Mouse (Mus musculus) kidney, postnatal 25 days (tissue): ENCODE results near the gene Sh2b2.

Experiments
- DNase-seq, 2 experiments: peaks; one replicate each; pipeline ENCODE4 v3.0.0; 2021; ENCODE audit warnings: mixed read lengths in 2 of 2

The Sh2b2 gene

GRCm38 (mm10) chr5:136179594-136179993, 66.8 kb downstream of the Sh2b2 start:
- DNase-seq: no peak

DNA sequence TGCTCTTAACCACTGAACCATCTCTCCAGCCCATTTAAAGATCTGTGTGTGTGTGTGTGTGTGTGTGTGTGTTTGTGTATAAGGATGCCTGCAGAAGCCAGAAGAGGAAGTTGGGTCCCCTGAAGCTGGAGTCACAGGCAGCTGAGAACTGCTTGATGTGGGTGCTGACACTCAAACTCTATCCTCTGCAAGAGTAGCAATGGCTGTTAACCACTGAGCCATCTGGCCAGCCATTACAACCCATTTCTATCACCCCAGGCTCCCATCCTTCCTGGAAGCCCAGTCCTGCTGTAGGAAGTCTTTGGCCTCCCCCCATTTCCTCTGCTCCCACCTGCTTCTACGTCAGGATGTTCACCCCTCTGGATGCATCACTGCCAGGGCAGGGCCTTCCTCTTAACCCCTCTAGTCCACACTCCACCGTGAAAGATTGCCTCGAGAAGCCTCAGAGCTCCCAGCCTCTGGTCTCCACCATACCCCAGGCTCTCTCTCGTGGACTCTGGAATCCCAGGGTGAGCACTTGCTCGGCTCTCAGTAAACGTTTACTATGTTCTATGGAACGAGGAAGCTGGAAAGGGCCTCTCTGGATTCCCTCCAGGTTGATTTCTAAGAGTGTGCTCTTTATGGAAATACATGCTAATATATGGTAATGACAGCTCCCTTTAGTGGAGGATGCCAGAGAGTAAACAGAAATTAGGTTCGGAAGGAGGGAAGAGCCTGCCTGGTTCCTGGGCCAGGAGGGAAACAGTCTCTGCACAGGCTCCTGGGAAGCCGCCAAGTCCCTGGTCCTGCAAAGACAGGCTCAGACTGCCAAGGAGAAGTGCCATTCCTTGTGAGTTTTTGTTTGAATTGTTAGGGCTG, 72.5 kb downstream of the Sh2b2 start:
- peak; percentile 83 to 87 for DNase-seq

DNA sequence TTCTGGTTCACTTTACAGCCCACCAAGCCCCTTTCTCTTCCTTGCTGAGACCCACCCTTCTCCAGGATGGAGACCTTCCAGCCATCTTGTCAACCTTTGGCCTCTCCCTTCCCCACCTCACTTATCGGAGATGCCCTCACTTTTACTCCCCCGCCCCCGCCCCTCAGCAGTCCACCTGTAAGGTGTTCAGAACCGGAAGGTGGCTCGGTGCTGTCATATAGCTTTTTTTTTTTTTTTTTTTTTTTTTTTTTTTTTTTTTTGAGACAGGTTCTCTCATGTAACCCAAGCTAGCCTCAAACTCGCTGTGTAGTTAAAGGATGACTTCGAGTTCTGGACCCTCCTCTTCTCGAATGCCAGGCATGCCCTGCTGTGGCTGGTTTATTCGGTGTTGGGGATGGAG, 73.4 kb downstream of the Sh2b2 start:
- no peak for DNase-seq

- no peak for DNase-seq
These were observed 74.7 kb downstream of the Sh2b2 start for GRCm38 (mm10) chr5:136171363-136172341.

GRCm38 (mm10) chr5:136170512-136171362, 75.6 kb downstream of the Sh2b2 start, which contains the start of gene Orai2:
Orai2 (minus strand) TSS chr5:136170713.
- DNase-seq: peak; percentile 85 to 89

DNA sequence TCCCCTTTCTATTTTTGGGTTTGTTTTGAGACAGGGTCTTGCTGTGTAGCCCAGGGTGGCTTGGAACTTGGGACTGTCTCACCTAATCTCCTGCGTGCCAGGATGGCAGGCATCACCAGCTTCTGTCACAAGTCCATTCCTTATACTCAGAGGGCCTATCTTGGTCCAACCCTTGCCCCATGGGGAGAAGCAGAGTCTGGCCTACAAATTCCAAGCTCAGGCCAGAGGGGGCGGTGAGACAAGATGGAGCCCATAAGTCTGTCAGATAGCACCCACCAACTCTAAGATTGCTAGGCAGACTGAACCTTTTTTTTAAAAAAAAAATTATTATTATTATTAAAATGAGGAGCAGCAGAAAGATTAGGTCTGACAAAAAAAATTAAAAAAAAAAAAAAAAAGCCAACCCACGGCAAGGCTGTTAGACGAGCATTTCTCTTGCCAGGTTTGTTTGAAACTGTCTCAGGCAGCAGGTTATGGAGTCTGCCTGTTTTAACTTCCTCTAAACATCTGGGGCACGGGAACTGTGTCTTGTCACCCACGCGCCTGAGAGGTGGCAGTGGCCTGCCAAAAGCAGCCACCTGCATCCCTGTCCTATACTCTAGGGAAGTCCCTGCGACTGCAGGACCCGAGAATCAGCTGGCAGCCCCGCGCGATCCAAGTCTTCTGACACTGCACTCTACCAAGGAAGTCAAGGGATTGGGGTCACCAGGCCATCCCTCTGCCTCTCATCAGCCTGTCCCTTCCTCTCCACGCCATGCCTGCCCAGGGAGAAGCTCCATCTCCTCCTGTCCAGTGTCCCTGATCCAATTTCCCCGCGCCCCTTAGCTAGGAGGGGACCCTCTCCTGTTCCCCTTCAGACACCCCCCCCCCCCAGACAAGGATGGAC, 76.5 kb downstream of the Sh2b2 start:
- peak; percentile 30 to 60 for DNase-seq
